Mouse (Mus musculus) bone marrow, adult 2 months (tissue): ENCODE data around the gene D930048N14Rik.

ENCODE experiments used
- CTCF ChIP-seq: fragments of 200-500 bp; IDR thresholded peaks from 2 replicates; pipeline ENCODE4 v1.5.1; 2011; ENCODE audit warnings: low read length, control low read depth; ENCODE audit not compliant: control insufficient read depth, insufficient read depth
- POLR2A ChIP-seq: fragments of 200-500 bp; IDR thresholded peaks from 2 replicates; pipeline ENCODE4 v1.6.1; 2011; ENCODE audit warnings: low read depth, mild to moderate bottlenecking, control low read depth, low read length, borderline replicate concordance; ENCODE audit not compliant: control insufficient read depth

DNA sequence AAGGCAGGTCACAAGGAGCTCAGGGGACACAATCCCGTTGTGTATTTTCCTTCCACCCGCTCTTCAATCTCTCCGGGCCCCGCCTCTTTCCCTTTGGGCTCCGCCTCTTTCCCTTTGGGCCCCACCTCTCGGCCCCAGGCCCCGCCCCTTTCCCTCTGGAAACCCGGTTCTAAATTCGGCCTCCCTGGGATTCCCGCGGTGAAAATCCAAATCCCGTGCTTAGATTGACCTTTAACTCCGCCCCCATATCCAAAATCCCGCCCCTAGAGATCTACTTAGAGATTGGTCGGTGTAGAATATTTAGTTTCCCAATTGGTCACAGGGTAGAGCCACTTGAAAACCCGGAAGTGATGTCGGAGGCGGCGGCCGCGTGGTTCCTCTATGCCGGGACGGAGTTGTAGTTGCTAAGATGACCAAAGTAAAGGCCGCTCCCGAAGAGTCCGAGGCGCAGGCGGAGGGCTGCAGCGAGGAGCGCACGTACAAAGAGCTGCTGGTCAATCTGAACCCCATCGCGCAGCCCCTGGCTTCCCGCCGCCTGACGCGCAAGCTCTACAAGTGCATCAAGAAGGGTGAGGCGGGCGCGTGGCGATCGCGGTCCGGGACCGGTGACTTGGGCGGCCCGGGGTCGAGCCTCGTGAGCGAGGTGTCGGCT, 31.2 kb upstream of the D930048N14Rik start, which contains the start of gene Nhp2:
- no peak; the same call in 1 of the 2 replicates for TF ChIP-seq POLR2A
- no peak for TF ChIP-seq CTCF
